Mouse (Mus musculus) myocyte (in vitro differentiated cells): Measurements from ENCODE around the gene Zfp512. TPM values are rescaled to one million over a fixed set of nuclear protein-coding genes. Genes with fewer than 3 reads are reported as not detected.
A peak's percentile ranks its signal among the peaks of the same experiment; 100 is the strongest.
"Not testable (repeated sequence)": the region's sequence is repeated elsewhere in the genome, so short reads cannot be mapped to it uniquely, and the experiment has no call there.

Experiments used
- H3K27me3 ChIP-seq: one replicate; pipeline ENCODE4 v1.6.1; 2011; ENCODE audit not compliant: control insufficient read depth, insufficient read depth, insufficient read length
- H3K36me3 ChIP-seq: one replicate; pipeline ENCODE4 v1.6.1; 2011; ENCODE audit not compliant: control insufficient read depth, insufficient read depth
- H3K4me2 ChIP-seq: one replicate; pipeline ENCODE4 v1.6.1; 2011; ENCODE audit warnings: low read depth, control low read depth
- H3K4me3 ChIP-seq: one replicate; pipeline ENCODE4 v1.5.1; 2011; ENCODE audit warnings: mild to moderate bottlenecking, control low read depth, moderate library complexity
- H3K79me2 ChIP-seq: one replicate; pipeline ENCODE4 v1.6.1; 2011; ENCODE audit not compliant: control insufficient read depth, insufficient read depth
- H3ac ChIP-seq: one replicate; pipeline ENCODE4 v1.6.1; 2011; ENCODE audit not compliant: control insufficient read depth, insufficient read length
- CEBPB ChIP-seq: IDR thresholded peaks from 2 replicates; pipeline ENCODE4 v1.6.1; 2011; ENCODE audit warnings: mild to moderate bottlenecking, moderate library complexity; ENCODE audit not compliant: poor library complexity, insufficient read depth, severe bottlenecking
- E2F4 ChIP-seq: IDR thresholded peaks from one replicate; pipeline ENCODE4 v1.6.1; 2011; ENCODE audit warnings: mild to moderate bottlenecking, control low read depth, moderate library complexity; ENCODE audit not compliant: insufficient read depth
- MAX ChIP-seq: IDR thresholded peaks from one replicate; pipeline ENCODE4 v1.6.1; 2011; ENCODE audit warnings: low read depth, mild to moderate bottlenecking, control low read depth
- MYOD1 ChIP-seq, 3 experiments: IDR thresholded peaks; one replicate each; pipeline ENCODE4 v1.6.1; 2011; ENCODE audit warnings: control low read depth in 2 of 3, low read depth in 2 of 3, mild to moderate bottlenecking in 2 of 3, moderate library complexity in 1 of 3; ENCODE audit not compliant: insufficient read length in 2 of 3, control insufficient read depth in 1 of 3
- POLR2A ChIP-seq: IDR thresholded peaks from one replicate; pipeline ENCODE4 v1.6.1; 2011; ENCODE audit warnings: low read depth, mild to moderate bottlenecking, control low read depth, moderate library complexity; ENCODE audit not compliant: insufficient read length
- POLR2AphosphoS2 ChIP-seq: IDR thresholded peaks from one replicate; pipeline ENCODE4 v1.6.1; 2011; ENCODE audit warnings: low read depth, control low read depth; ENCODE audit not compliant: insufficient read length
- REST ChIP-seq: IDR thresholded peaks from one replicate; pipeline ENCODE4 v1.6.1; 2011; ENCODE audit warnings: mild to moderate bottlenecking, control low read depth, moderate library complexity; ENCODE audit not compliant: insufficient read depth, insufficient read length
- SRF ChIP-seq: IDR thresholded peaks from one replicate; pipeline ENCODE4 v1.6.1; 2011; ENCODE audit warnings: low read depth; ENCODE audit not compliant: control insufficient read depth, insufficient read length
- TCF12 ChIP-seq: IDR thresholded peaks from one replicate; pipeline ENCODE4 v1.6.1; 2011; ENCODE audit warnings: mild to moderate bottlenecking, control low read depth; ENCODE audit not compliant: poor library complexity, insufficient read depth, severe bottlenecking
- TCF3 ChIP-seq: IDR thresholded peaks from one replicate; pipeline ENCODE4 v1.6.1; 2011; ENCODE audit warnings: low read depth, control low read depth; ENCODE audit not compliant: insufficient read length
- USF1 ChIP-seq: IDR thresholded peaks from one replicate; pipeline ENCODE4 v1.6.1; 2011; ENCODE audit warnings: low read depth, mild to moderate bottlenecking, control low read depth, moderate library complexity
- polyA plus RNA-seq: library from polyadenylated mRNA; unstranded; fragments of >200 nt; fragmentation: generic; extraction: Trizol; gene quantifications from one replicate; pipeline ENCODE4 v1.2.1, GENCODE M21; 2012; ENCODE audit warnings: missing spikeins

Zfp512 gene
- 12.8 TPM for polyA plus RNA-seq

GRCm38 (mm10) chr5:31451878-31452561, at the start of gene Zfp512:
Gene Zfp512 (plus strand): TSS chr5:31452431.
- peak within 1 kb of the TSS; percentile 57 for H3K4me3 ChIP-seq
- TF ChIP-seq POLR2AphosphoS2 (peak; percentile 73), E2F4 (peak; percentile 38), USF1 (peak; percentile 90), SRF (peak; percentile 4), MAX (no peak), REST (peak; percentile 58), CEBPB (no peak), POLR2A (peak; percentile 51), MYOD1 (IDR thresholded peaks at IDR 0.05; ENCODE audit: control insufficient read depth in 1 of 3, insufficient read length in 2 of 3, low read depth in 2 of 3) (no peak), TCF3 (no peak)
- peaks cover 36% of the 10 kb centered on the region for H3K79me2 ChIP-seq
- no peak within 1 kb of the TSS for H3ac ChIP-seq
- H3K27me3 ChIP-seq = no peaks in the 10 kb centered on the region
- H3K4me2 ChIP-seq = peak within 1 kb of the TSS; percentile 90
- no peaks in the 10 kb centered on the region for H3K36me3 ChIP-seq

GRCm38 (mm10) chr5:31434727-31435126, 17.5 kb upstream of the Zfp512 start:
- not testable (repeated sequence) for H3K27me3 ChIP-seq, H3K4me2 ChIP-seq, H3K79me2 ChIP-seq, H3K36me3 ChIP-seq, H3ac ChIP-seq, H3K4me3 ChIP-seq

- peak overlapping the region; percentile 57 for H3K4me3 ChIP-seq
- no peaks in the 10 kb centered on the region for H3K27me3 ChIP-seq
- TF ChIP-seq MYOD1 (IDR thresholded peaks at IDR 0.05; ENCODE audit: control insufficient read depth in 1 of 3, insufficient read length in 2 of 3, low read depth in 2 of 3) = no peak
Observed at GRCm38 (mm10) chr5:31451336-31451735, 895 bp upstream of the Zfp512 start.

GRCm38 (mm10) chr5:31452562-31452878, 289 bp downstream of the Zfp512 start:
- no peak overlapping the region for H3ac ChIP-seq

More at GRCm38 (mm10) chr5:31451336-31451735, 895 bp upstream of the Zfp512 start:
- no peak overlapping the region for H3K4me2 ChIP-seq
- H3K79me2 ChIP-seq = peaks cover 29% of the 10 kb centered on the region
- H3K36me3 ChIP-seq = no peaks in the 10 kb centered on the region
- no peak overlapping the region for H3ac ChIP-seq

DNA sequence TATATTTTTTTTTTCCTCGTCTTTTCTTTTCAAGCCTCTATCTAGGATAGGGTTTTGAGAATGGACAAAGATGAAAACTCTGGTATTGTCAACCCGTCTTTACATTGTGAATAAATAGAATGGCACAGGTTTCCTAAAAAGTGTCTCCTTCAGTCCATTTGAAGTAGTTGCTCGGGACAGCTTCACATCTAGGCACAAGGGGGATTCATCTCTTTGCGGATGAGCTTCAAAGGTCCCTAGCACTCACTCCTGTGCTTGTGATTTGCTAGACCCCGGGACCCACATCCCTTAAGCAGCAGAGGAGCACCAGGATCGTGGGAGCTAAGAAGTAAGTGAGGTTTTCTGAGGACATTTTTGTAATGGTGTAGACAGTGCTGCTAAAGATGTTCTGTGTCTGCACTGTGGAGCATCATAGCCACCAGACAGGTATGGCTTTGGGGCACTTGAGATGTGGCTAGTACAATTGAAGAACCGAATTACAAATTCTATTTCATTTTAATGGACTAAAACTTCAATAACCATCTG, 717 bp downstream of the Zfp512 start:
- peak overlapping the region; percentile 57 for H3K4me3 ChIP-seq
- H3K4me2 ChIP-seq = peak overlapping the region; percentile 90
- peaks cover 40% of the 10 kb centered on the region for H3K79me2 ChIP-seq
- H3ac ChIP-seq = no peak overlapping the region
- TF ChIP-seq USF1 (no peak), CEBPB (no peak), POLR2AphosphoS2 (no peak), TCF3 (no peak), POLR2A (no peak), MAX (no peak)
- no peaks in the 10 kb centered on the region for H3K27me3 ChIP-seq
- no peaks in the 10 kb centered on the region for H3K36me3 ChIP-seq

More at GRCm38 (mm10) chr5:31452562-31452878, 289 bp downstream of the Zfp512 start:
- no peak for TF ChIP-seq SRF
- no peak for TF ChIP-seq POLR2AphosphoS2
- TF ChIP-seq CEBPB = no peak
- TF ChIP-seq MYOD1 (IDR thresholded peaks at IDR 0.05; ENCODE audit: control insufficient read depth in 1 of 3, insufficient read length in 2 of 3, low read depth in 2 of 3) = no peak
- TF ChIP-seq TCF3 = no peak
- no peak for TF ChIP-seq MAX
- TF ChIP-seq REST = no peak
- TF ChIP-seq POLR2A = no peak
- no peak for TF ChIP-seq E2F4
- no peak for TF ChIP-seq TCF12
- H3K4me2 ChIP-seq = peak overlapping the region; percentile 90
- peak overlapping the region; percentile 57 for H3K4me3 ChIP-seq
- H3K79me2 ChIP-seq = peaks cover 40% of the 10 kb centered on the region
- H3K36me3 ChIP-seq = no peaks in the 10 kb centered on the region
- H3K27me3 ChIP-seq = no peaks in the 10 kb centered on the region

DNA sequence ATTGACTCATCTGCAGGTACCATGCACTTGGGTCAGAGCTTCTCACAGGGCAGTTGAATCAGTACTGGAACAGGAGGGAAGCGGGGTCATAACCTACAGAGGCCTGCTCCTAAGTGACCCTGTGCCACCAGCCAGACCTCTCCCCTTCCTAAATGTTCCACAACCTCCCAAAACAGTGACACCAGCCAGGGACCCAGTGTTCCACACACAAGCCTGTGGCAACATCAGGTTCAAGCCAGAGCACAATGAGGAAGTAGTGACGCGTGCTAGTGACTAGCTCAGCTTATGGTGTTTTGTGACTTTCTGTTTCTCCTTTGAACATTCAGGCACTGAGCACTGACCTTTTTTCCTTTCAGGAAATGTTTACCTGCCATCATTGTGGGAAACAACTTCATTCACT, 15.6 kb downstream of the Zfp512 start:
- no peak overlapping the region for H3K4me3 ChIP-seq

More for the DNA sequence above, 15.6 kb downstream of the Zfp512 start:
- TF ChIP-seq USF1 (no peak), E2F4 (no peak), REST (no peak), CEBPB (no peak)
- Histone ChIP-seq H3K4me2 (no peak overlapping the region), H3K79me2 (no peaks in the 10 kb centered on the region), H3K36me3 (peaks cover 39% of the 10 kb centered on the region), H3K27me3 (no peaks in the 10 kb centered on the region), H3ac (no peak overlapping the region)
